Mouse (Mus musculus): Measurements from ENCODE around the gene Emc4.

The Emc4 gene

GRCm38 (mm10) chr2:112339736-112340135 lies 28.1 kb downstream of the Emc4 start:
- DNase-seq (ENCODE audit: low read depth, low spot score), result peak; percentile 28

GRCm38 (mm10) chr2:112337211-112337610 lies 30.6 kb downstream of the Emc4 start:
- no peak for DNase-seq (ENCODE audit: low read depth, low spot score)

- no peak for DNase-seq (ENCODE audit: low read depth, low spot score)
Observed at GRCm38 (mm10) chr2:112332051-112332898, 35.6 kb downstream of the Emc4 start.

GRCm38 (mm10) chr2:112328069-112328777 lies 39.6 kb downstream of the Emc4 start:
- no peak for DNase-seq (ENCODE audit: low read depth, low spot score)

GRCm38 (mm10) chr2:112318905-112319304 lies 48.9 kb downstream of the Emc4 start:
- no peak for DNase-seq (ENCODE audit: low read depth, low spot score)

- no peak for DNase-seq (ENCODE audit: low read depth, low spot score)
Observed at GRCm38 (mm10) chr2:112318227-112318626, 49.6 kb downstream of the Emc4 start.

GRCm38 (mm10) chr2:112315638-112316037 lies 52.2 kb downstream of the Emc4 start:
- DNase-seq (ENCODE audit: low read depth, low spot score), result no peak

Measured in R1 (cell line).